Mouse (Mus musculus) testis, adult 2 months (tissue): ENCODE measurements around the gene Dact1. TPM values are rescaled to one million over a fixed set of nuclear protein-coding genes. Genes with fewer than 3 reads are reported as not detected.

Experiments
- H3K27ac ChIP-seq: fragments of 200-500 bp; 2 replicates; pipeline ENCODE4 v1.5.1; 2012; ENCODE audit warnings: low read depth, low read length; ENCODE audit not compliant: control insufficient read depth, insufficient read depth
- H3K27me3 ChIP-seq: fragments of 200-500 bp; 2 replicates; pipeline ENCODE4 v1.6.1; 2012; ENCODE audit warnings: mild to moderate bottlenecking, low read length, moderate library complexity; ENCODE audit not compliant: control insufficient read depth, insufficient read depth
- H3K36me3 ChIP-seq: fragments of 200-500 bp; 2 replicates; pipeline ENCODE4 v1.6.1; 2012; ENCODE audit warnings: mild to moderate bottlenecking, low read length; ENCODE audit not compliant: control insufficient read depth, insufficient read depth
- H3K4me1 ChIP-seq: fragments of 200-500 bp; 2 replicates; pipeline ENCODE4 v1.6.1; 2012; ENCODE audit warnings: low read length; ENCODE audit not compliant: control insufficient read depth, insufficient read depth
- H3K4me3 ChIP-seq: fragments of 200-500 bp; 2 replicates; pipeline ENCODE4 v1.5.1; 2012; ENCODE audit warnings: low read depth, mild to moderate bottlenecking, low read length, moderate library complexity, mixed read lengths; ENCODE audit not compliant: control insufficient read depth
- CTCF ChIP-seq: fragments of 200-500 bp; IDR thresholded peaks from 2 replicates; pipeline ENCODE4 v1.5.1; 2012; ENCODE audit warnings: low read depth, mild to moderate bottlenecking, inconsistent platforms, low read length, moderate library complexity; ENCODE audit not compliant: control insufficient read depth, insufficient read depth, insufficient replicate concordance
- POLR2A ChIP-seq: fragments of 200-500 bp; IDR thresholded peaks from 2 replicates; pipeline ENCODE4 v1.6.1; 2012; ENCODE audit warnings: low read depth, mild to moderate bottlenecking, inconsistent platforms, low read length, moderate library complexity; ENCODE audit not compliant: control insufficient read depth
- polyA plus RNA-seq: library from polyadenylated mRNA; depleted of rRNA; stranded (reverse); fragments of >200 nt; gene quantifications from 2 replicates; pipeline ENCODE4 v1.2.3, GENCODE M21; 2012

Gene Dact1
- polyA plus RNA-seq, 1 experiment, result 4.9 TPM

GRCm38 (mm10) chr12:71342397-71342796 is 32.7 kb downstream of the Dact1 start:
- Histone ChIP-seq H3K36me3 (no peaks in the 10 kb centered on the region), H3K27ac (0 out of 2 replicates have a peak overlapping the region, but pooled peaks have one; percentile 49), H3K4me1 (no peaks in the 10 kb centered on the region), H3K4me3 (peak overlapping the region; percentile 81), H3K27me3 (no peaks in the 10 kb centered on the region)
- TF ChIP-seq POLR2A (peak; percentile 55; the same call in 1 of the 2 replicates), CTCF (no peak)

- no peaks in the 10 kb centered on the region for H3K27me3 ChIP-seq
- H3K4me1 ChIP-seq, result no peaks in the 10 kb centered on the region
- no peak overlapping the region for H3K4me3 ChIP-seq
- no peaks in the 10 kb centered on the region for H3K36me3 ChIP-seq
- no peak overlapping the region for H3K27ac ChIP-seq
- no peak for TF ChIP-seq CTCF
- TF ChIP-seq POLR2A, result no peak
Observed at GRCm38 (mm10) chr12:71345471-71345870, 35.8 kb downstream of the Dact1 start.

- H3K4me1 ChIP-seq, result no peaks in the 10 kb centered on the region
- TF ChIP-seq CTCF, result no peak
- TF ChIP-seq POLR2A, result no peak
- no peaks in the 10 kb centered on the region for H3K27me3 ChIP-seq
- no peak overlapping the region for H3K4me3 ChIP-seq
- no peaks in the 10 kb centered on the region for H3K36me3 ChIP-seq
- no peak overlapping the region for H3K27ac ChIP-seq
Observed at GRCm38 (mm10) chr12:71346071-71346470, 36.4 kb downstream of the Dact1 start.

GRCm38 (mm10) chr12:71348401-71348896 is 38.8 kb downstream of the Dact1 start:
- no peak overlapping the region for H3K4me3 ChIP-seq
- no peak overlapping the region for H3K27ac ChIP-seq
- no peaks in the 10 kb centered on the region for H3K4me1 ChIP-seq
- TF ChIP-seq POLR2A, result no peak
- no peaks in the 10 kb centered on the region for H3K27me3 ChIP-seq
- no peaks in the 10 kb centered on the region for H3K36me3 ChIP-seq

GRCm38 (mm10) chr12:71350077-71350476 is 40.4 kb downstream of the Dact1 start:
- TF ChIP-seq CTCF (no peak), POLR2A (no peak)
- Histone ChIP-seq H3K27me3 (no peaks in the 10 kb centered on the region), H3K4me1 (no peaks in the 10 kb centered on the region), H3K4me3 (peak overlapping the region; percentile 38; the same call in 1 of the 2 replicates), H3K27ac (no peak overlapping the region), H3K36me3 (no peaks in the 10 kb centered on the region)

GRCm38 (mm10) chr12:71354656-71355055 is 45.0 kb downstream of the Dact1 start:
- no peaks in the 10 kb centered on the region for H3K36me3 ChIP-seq
- no peak overlapping the region for H3K4me3 ChIP-seq
- no peaks in the 10 kb centered on the region for H3K27me3 ChIP-seq
- no peaks in the 10 kb centered on the region for H3K4me1 ChIP-seq
- H3K27ac ChIP-seq, result no peak overlapping the region
- TF ChIP-seq POLR2A (no peak), CTCF (no peak)

- TF ChIP-seq CTCF (no peak), POLR2A (no peak)
- Histone ChIP-seq H3K4me1 (no peaks in the 10 kb centered on the region), H3K27ac (no peak overlapping the region), H3K36me3 (no peaks in the 10 kb centered on the region), H3K4me3 (no peak overlapping the region), H3K27me3 (no peaks in the 10 kb centered on the region)
Observed at GRCm38 (mm10) chr12:71355092-71355491, 45.4 kb downstream of the Dact1 start.

- Histone ChIP-seq H3K27ac (no peak overlapping the region), H3K27me3 (no peaks in the 10 kb centered on the region), H3K4me3 (no peak overlapping the region), H3K4me1 (peaks cover 4% of the 10 kb centered on the region), H3K36me3 (no peaks in the 10 kb centered on the region)
- TF ChIP-seq CTCF, result no peak
- TF ChIP-seq POLR2A, result no peak
Observed at GRCm38 (mm10) chr12:71361616-71362015, 51.9 kb downstream of the Dact1 start.

GRCm38 (mm10) chr12:71362425-71362824 is 52.7 kb downstream of the Dact1 start:
- H3K36me3 ChIP-seq, result no peaks in the 10 kb centered on the region
- peaks cover 4% of the 10 kb centered on the region for H3K4me1 ChIP-seq
- no peaks in the 10 kb centered on the region for H3K27me3 ChIP-seq
- TF ChIP-seq CTCF, result no peak
- no peak for TF ChIP-seq POLR2A
- no peak overlapping the region for H3K27ac ChIP-seq
- H3K4me3 ChIP-seq, result no peak overlapping the region
